Mouse (Mus musculus): Measurements from ENCODE around the gene Kyat1.
A peak's percentile ranks its signal among the peaks of the same experiment; 100 is the strongest.
"Not testable (repeated sequence)": the region's sequence is repeated elsewhere in the genome, so short reads cannot be mapped to it uniquely, and the experiment has no call there.

Kyat1 gene

GRCm38 (mm10) chr2:30212951-30213350, 7.3 kb upstream of the Kyat1 start:
- DNase-seq, result no peak

- no peak for DNase-seq
Measured at GRCm38 (mm10) chr2:30212169-30212545, 6.5 kb upstream of the Kyat1 start.

GRCm38 (mm10) chr2:30211408-30212168, 5.9 kb upstream of the Kyat1 start:
- no peak for DNase-seq

- no peak for DNase-seq
Measured at GRCm38 (mm10) chr2:30207886-30208285, 2.2 kb upstream of the Kyat1 start.

GRCm38 (mm10) chr2:30207401-30207800, 1.8 kb upstream of the Kyat1 start:
- DNase-seq, result no peak

GRCm38 (mm10) chr2:30205255-30205628, 405 bp downstream of the Kyat1 start:
- DNase-seq, result peak; percentile 39

- peak; percentile 67 for DNase-seq
Measured at GRCm38 (mm10) chr2:30203439-30203838, 2.2 kb downstream of the Kyat1 start.

GRCm38 (mm10) chr2:30200388-30200925, 5.2 kb downstream of the Kyat1 start:
- no peak for DNase-seq

GRCm38 (mm10) chr2:30199984-30200383, 5.7 kb downstream of the Kyat1 start:
- no peak for DNase-seq

GRCm38 (mm10) chr2:30198021-30198420, 7.6 kb downstream of the Kyat1 start:
- DNase-seq, result no peak

GRCm38 (mm10) chr2:30194656-30195055, 11.0 kb downstream of the Kyat1 start:
- no peak for DNase-seq

GRCm38 (mm10) chr2:30191790-30192580, 13.7 kb downstream of the Kyat1 start:
- DNase-seq, result no peak

GRCm38 (mm10) chr2:30185681-30186080, 20.0 kb downstream of the Kyat1 start:
- DNase-seq, result no peak

- no peak for DNase-seq
Measured at GRCm38 (mm10) chr2:30185276-30185675, 20.4 kb downstream of the Kyat1 start.

- DNase-seq, result no peak
Measured at GRCm38 (mm10) chr2:30183721-30184120, 21.9 kb downstream of the Kyat1 start.

GRCm38 (mm10) chr2:30182424-30182823, 23.2 kb downstream of the Kyat1 start:
- no peak for DNase-seq

GRCm38 (mm10) chr2:30178711-30179110, 26.9 kb downstream of the Kyat1 start:
- not testable (repeated sequence) for DNase-seq

- DNase-seq, result peak; percentile 95
Measured at GRCm38 (mm10) chr2:30177700-30178675, 27.7 kb downstream of the Kyat1 start, which contains the start of gene Spout1. TSS of gene Spout1 (minus strand) at chr2:30178459.

GRCm38 (mm10) chr2:30176561-30176960, 29.1 kb downstream of the Kyat1 start:
- DNase-seq, result no peak

GRCm38 (mm10) chr2:30175897-30176296, 29.8 kb downstream of the Kyat1 start:
- no peak for DNase-seq

GRCm38 (mm10) chr2:30173541-30174240, 32.0 kb downstream of the Kyat1 start:
- DNase-seq, result no peak

- no peak for DNase-seq
Measured at GRCm38 (mm10) chr2:30171997-30172382, 33.7 kb downstream of the Kyat1 start.
